Mouse (Mus musculus): ENCODE measurements at regions not wholly inside any gene's neighbourhood (a gene's known extent, or its start where the extent isn't known, plus 50 kb on each side); places are given as distances from the start of the nearest gene placed in this dataset.

- DNase-seq, result no peak
Measured at GRCm38 (mm10) chr16:76076231-76076630, 54.1 kb upstream of the Samsn1 start.

All from heart, adult 11 months (tissue).